Mouse (Mus musculus): ENCODE measurements at regions not wholly inside any gene's neighbourhood (a gene's known extent, or its start where the extent isn't known, plus 50 kb on each side); places are given as distances from the start of the nearest gene placed in this dataset.

DNA sequence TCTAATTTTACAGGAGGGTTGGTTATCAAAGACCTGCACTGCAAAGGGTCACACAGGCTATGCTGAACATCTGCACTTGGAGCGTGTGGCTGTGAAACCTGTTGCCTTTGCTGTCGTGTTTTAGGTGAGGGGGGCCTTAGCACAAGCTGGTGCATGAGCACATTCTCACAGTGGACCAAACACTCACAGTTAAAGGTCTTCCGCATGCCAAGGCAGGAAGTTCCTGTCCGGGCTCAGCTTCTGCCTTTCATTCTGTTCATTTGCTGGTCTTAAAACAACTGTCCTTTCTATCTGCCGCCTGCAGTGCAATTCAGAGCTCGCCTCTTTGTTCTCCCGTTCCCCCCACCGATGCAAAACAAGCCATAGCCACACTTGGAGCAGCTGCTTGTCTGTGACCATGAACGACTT is 402.8 kb downstream of the Efnb2 start:
- DNase-seq, result no peak

DNA sequence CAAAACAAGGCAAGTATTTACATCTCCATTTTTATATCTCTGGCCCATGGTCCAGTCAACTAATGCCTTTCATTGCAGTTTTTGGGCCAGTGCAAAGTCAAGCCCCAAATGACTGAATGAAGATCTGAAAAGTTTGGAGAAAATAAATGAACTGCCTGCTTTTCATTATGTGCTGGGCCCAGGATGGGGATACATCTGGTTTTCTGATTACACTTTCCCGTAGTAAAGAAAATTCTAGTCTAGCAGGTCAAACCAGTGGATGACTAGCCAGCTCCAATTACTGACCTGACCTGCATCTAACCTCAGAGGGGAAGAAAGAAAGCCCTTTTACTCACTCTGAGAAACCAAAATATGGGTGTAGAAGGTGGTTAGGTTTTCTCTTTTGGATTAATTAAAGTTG is 404.7 kb downstream of the Efnb2 start:
- DNase-seq, result no peak

DNA sequence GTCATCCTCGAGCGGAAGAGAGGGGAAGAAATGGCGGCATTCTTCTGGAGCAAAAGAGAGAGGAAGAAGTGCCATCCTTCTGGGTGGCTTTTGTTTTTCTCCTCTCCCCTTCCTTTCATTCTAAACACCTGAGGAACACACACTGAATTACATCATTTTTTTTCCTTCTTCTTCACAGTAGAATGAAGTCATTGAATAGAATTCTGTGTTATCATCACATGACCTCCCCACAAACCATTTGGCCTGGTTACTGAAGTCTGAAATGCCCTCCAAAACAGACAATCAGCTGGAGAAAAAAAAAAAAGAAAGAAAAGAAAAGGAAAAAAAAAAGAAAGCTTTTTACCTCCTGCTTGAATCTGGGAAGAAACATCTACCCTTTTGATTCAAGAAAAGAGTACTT is 406.6 kb downstream of the Efnb2 start:
- DNase-seq, result no peak

DNA sequence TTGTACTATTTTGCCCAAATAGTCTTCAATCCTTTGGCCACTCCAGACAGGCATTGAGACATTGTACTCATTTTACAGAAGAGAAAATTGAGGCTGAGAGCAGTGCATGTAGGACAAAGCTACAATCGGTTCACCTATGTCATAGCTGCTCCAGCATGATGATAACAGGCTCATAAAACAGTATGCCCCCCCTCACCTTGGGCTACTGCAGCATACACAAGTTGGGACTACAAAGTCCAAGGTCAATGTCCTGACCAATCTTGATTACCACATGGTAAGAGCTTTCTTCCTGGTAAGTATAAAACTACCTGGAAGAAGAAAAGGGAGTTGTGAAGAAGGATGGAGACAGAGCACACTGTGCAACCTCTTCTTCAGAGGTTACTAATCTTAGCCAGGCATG is 416.4 kb downstream of the Efnb2 start:
- DNase-seq, result no peak

GRCm38 (mm10) chr8:8241755-8242501 is 419.1 kb downstream of the Efnb2 start:
- no peak for DNase-seq

DNA sequence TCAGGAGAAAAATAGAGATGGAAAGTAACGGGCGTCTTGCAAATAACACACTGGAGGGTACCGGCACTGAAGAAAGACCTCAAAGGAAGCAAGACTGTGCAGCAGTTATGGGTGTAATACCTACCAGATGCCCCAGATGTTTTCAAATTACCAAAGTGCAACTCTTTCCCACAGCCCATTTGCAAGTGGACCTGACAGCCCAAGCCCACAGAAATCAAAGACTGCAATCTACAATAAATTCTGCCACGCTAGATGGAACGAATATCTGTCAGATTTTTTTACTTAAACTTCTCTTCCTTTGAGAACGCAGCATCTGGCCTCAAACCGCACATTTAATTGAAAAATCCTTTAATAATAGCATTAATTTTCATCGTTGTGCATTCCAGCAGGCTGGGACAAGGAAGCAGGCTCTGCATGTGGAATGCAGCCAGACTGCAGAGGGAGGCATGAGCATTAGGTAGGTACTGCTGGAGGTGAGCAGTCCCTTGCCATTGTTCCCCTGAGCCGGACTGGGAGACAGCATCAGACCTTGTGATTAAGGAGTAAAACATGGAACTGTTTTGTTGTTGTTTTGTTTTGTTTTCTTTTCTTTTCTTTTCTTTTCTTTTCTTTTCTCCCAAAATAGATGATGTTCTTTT is 419.9 kb downstream of the Efnb2 start:
- no peak for DNase-seq

- no peak for DNase-seq
Observed at GRCm38 (mm10) chr8:8239489-8239888, 421.6 kb downstream of the Efnb2 start.

- no peak for DNase-seq
Observed at GRCm38 (mm10) chr8:8238051-8238450, 423.0 kb downstream of the Efnb2 start.

DNA sequence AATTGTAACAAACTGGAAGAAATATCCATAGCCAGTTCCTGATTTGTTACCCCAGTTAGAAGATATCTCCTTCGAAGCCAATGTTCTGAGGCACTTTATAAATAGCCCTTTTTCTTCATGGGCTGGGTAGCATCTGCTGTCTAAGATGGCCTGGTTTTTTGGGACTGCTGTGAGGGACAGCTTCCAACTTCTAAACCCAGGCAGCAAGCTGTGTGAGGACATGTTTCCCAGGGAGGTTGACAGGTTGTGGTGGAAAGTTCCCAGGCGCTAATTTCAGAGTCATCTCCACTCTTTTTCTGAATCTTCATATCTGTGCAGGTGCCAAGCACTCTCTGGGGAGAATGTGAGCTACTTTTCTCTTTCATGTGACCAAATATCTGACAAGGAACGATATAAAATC is 427.4 kb downstream of the Efnb2 start:
- no peak for DNase-seq

- DNase-seq, result no peak
Observed at GRCm38 (mm10) chr8:8233156-8233555, 427.9 kb downstream of the Efnb2 start.

GRCm38 (mm10) chr8:8231996-8232632 is 428.9 kb downstream of the Efnb2 start:
- no peak for DNase-seq

DNA sequence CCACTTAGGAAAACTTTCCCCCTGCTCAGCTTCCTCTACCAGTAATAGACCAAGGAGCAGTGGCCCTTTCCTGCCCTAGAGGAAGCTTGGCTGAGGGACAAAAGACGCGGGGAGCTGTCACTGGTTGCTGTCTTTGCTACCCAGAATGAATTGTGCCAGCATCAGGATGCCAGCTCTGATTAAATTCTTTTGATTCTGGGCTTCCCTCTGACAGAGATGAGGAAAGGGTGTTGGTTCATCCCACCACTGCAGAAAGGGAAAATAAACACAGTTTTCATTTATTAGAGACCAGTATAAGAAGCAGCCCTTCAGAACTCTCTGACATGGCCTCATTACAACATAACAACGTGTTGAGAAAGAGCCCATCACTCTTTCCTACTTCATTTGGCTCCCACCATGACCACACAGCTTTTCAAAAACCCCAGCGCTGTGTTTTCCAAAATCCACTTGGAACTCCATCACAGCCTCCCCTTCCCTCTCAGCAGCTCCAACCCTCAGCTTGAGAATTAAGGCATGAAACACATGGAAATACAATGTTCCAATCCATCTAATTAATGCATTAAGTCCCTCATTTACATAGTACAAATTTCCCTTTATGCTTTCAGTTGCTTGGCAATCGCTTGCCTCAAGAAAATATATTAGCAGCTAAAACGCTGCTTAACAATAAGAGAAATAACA is 429.6 kb downstream of the Efnb2 start:
- DNase-seq, result no peak

GRCm38 (mm10) chr8:8225994-8226393 is 435.0 kb downstream of the Efnb2 start:
- DNase-seq, result no peak

DNA sequence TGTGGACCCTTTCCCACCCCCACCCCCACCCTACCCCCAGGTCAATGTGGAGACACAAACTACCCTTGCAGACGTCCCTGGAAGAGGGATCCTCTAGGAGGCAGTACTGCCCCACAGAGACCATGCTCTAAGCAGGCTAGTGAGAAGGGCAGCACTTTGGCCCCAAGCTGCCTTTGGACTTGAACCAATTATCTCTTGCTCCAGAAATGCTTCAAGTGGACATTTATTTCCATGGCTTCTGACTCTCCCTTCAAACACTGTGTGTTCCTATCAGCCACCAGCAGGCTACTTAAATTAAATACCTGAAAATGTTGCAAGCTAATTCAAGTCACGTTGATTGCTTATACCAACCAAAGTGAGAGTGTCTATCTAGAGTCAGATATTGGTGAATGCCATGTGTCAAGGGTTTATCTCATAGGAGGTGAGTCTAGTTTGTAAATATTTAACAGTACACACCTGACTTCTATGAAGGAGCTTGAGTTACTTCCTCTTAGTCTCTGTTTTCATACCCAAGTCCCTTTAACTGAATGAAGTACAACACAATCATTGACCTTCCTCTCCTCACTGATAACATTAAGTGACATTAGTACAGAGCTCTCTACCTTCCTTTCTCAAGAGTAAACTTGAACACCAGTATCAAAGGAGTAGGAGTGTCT is 435.7 kb downstream of the Efnb2 start:
- no peak for DNase-seq

DNA sequence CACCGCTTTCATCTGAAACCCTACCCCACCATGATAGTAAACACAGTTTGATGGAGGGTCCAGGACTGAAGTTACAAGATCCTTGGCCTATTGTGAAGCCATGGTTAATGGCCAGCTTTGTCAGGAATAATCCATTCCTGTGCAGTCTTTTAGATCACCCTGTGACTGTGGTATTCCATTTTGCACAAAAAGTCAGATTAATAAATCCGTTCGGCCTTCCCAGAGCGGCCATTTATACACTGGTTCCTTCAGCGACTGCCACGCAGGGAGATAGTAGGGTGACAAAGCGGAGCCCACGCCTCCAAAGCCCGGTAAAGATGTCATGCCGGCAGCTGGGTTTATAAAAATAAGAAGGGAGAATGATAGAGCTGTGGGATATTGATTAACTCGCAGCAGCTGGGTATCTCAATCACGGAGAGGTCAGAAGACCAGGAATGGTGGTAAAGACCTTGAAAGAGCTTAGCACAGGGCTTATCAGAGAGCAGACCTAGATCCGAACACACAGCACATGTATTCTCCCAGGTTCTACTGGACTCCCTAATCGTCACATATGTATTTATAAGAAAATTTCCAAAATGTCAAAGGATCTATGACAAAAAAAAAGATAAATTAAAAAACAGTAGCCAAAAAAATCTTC is 440.5 kb downstream of the Efnb2 start:
- no peak for DNase-seq

DNA sequence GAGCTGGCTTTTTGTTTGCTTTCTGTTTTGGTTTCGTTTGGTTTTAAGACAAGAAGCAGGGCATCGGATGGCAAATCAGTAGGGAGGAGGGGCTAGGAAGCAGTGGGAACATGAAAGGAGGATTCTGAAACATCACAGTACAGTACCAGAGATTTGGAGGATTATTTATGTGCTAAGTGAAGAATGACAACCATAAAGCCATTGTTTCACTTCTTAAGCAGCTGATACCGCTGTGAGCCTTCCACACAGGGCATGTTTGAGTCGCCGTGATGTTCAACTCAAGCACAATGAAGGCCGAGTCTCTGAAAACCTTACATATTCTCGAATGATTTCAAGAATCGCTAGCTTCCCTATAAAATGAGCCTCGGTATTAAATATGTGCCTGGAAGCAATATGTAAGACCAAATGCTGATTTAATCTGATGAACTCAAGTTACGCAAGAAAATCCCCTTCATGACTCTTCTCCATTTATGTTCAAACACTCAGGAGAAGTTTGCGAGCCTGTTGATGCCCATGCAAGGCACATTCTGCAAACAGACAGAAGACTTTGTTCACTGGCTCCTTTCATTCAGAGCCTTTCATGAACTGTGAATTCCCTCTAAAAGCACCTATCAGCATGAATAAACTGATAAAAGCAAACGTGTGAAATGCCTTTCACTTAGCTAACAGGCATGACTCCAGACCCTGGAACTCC is 441.2 kb downstream of the Efnb2 start:
- no peak for DNase-seq

GRCm38 (mm10) chr8:8193036-8193435 is 468.0 kb downstream of the Efnb2 start:
- no peak for DNase-seq

DNA sequence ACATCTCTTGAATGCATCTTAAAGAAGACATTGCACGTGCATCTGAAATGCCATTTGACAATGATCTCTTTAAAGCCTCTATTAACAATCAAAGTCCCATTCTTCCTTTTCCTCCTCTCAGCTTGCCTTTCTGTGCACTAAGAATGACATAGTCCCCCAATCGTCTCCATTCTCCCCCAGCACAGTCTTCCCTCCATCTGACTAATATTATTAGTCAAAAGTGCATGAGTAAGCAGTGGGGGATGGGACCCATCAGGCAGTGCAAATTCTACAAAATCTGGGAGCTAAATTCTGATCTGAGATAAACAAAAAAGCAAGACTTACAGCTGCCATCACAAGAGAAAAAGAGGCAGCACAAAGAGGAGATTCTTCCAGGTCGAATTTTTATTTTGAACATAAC is 475.0 kb downstream of the Efnb2 start:
- DNase-seq, result no peak

DNA sequence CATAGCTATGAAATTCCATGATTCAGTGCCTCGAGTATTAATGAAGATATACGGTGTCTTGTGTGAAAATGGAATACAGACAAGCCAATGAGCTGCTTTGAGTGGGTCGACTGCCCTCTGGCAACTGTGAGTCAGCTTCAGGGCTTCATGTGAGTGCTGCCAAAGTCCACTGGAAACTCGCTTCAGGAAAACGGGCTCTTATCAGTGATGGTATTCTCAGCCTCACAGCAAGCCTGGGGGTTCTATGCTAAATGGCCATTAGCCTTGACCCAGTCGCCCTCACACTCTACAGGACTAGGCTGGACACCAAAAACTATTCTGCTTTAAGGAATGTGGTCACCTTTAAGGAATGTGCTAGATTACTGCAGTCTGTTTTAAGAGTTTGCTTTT is 477.8 kb downstream of the Efnb2 start:
- no peak for DNase-seq

GRCm38 (mm10) chr8:8182616-8183232 is 478.3 kb downstream of the Efnb2 start:
- DNase-seq, result no peak

GRCm38 (mm10) chr8:8182108-8182507 is 478.9 kb downstream of the Efnb2 start:
- no peak for DNase-seq

GRCm38 (mm10) chr8:8174286-8174685 is 486.8 kb downstream of the Efnb2 start:
- DNase-seq, result no peak

Measured in thymus, adult 18-20 months (tissue).